Mouse (Mus musculus) brain, embryonic 14.5 days (tissue): ENCODE measurements at regions not wholly inside any gene's neighbourhood (a gene's known extent, or its start where the extent isn't known, plus 50 kb on each side); places are given as distances from the start of the nearest gene placed in this dataset.

Experiments
- CTCF ChIP-seq: fragments of 200-500 bp; IDR thresholded peaks from 2 replicates; pipeline ENCODE4 v1.5.1; 2012; ENCODE audit warnings: inconsistent platforms, mild to moderate bottlenecking, moderate library complexity, borderline replicate concordance; ENCODE audit not compliant: insufficient read depth, insufficient read length; ENCODE audit errors: extremely low read depth
- POLR2A ChIP-seq: fragments of 200-500 bp; IDR thresholded peaks from 2 replicates; pipeline ENCODE4 v1.6.1; 2012; ENCODE audit warnings: mild to moderate bottlenecking, inconsistent platforms, borderline replicate concordance; ENCODE audit not compliant: poor library complexity, insufficient read depth, insufficient read length, severe bottlenecking; ENCODE audit errors: extremely low read depth

DNA sequence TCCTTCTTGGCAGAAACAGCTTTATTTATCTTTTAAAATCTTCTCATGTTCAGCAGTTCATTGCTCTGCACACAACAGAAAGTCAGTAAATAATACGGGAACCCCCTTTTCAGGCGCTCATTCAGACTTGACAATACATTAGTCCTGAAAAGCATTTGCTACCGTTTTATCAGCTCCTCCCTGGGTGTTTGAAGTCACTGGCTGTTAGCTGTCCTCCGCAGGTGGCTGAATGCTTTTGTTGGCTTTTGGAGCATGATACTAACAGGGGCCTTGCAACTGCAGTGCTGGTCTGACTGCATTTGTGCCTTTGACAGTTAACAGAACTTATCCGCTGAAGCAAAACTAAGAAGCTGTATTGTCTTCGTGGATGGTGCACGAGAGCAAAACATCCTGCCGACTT is 135.0 kb upstream of the Gm4301 start:
- no peak for TF ChIP-seq CTCF
- TF ChIP-seq POLR2A: no peak
